ENCODE assay signal across 8 mouse cellular contexts in genomic region chr1:74544184-74544583, GRCm38 (mm10). TPM values are rescaled to one million over a fixed set of nuclear protein-coding genes. Genes with fewer than 3 reads are reported as not detected.
A peak's percentile ranks its signal among the peaks of the same experiment; 100 is the strongest.
DNase-seq lines count a peak whose midpoint lies in the region; ATAC-seq and TF ChIP-seq lines count a peak whose summit lies in the region.

Gene Usp37, minus strand, starts transcription at chr1:74544284.

- ATAC-seq in heart, embryonic 12.5 days (ENCODE audit: insufficient number of reproducible peaks, low FRiP score), result no peak
- ATAC-seq in G1E (ENCODE audit: extremely low read depth, insufficient number of reproducible peaks, low FRiP score, poor library complexity, severe bottlenecking), result no peak
- no peak for ATAC-seq in forebrain, embryonic 12.5 days (ENCODE audit: low FRiP score)
- no peak for ATAC-seq in stomach, embryonic 15.5 days (ENCODE audit: insufficient read depth, low FRiP score, low read depth)

- H3K4me3 ChIP-seq in heart, embryonic 12.5 days, result no peak within 1 kb of the TSS
- H3K4me3 ChIP-seq in G1E (ENCODE audit: low read depth, low read length), result no peak within 1 kb of the TSS
- H3K4me3 ChIP-seq in forebrain, embryonic 12.5 days (replicated peaks), result no peak within 1 kb of the TSS
- H3K4me3 ChIP-seq in stomach, embryonic 15.5 days (replicated peaks), result no peak within 1 kb of the TSS

- no peak for TF ChIP-seq CTCF in G1E (IDR thresholded peaks at IDR 0.05; ENCODE audit: low read depth, low read length)

- no peak for DNase-seq in heart, adult 8-10 months (ENCODE audit: low spot score)
- DNase-seq in G1E (ENCODE audit: low spot score), result no peak
- no peak for DNase-seq in left cerebral cortex, postnatal 25 days (ENCODE audit: low spot score in 2 of 2)
- no peak for DNase-seq in spleen, postnatal 36 days (ENCODE audit: low spot score in 2 of 2)
- no peak for DNase-seq in gastrocnemius, postnatal 36 days

- H3K27ac ChIP-seq in heart, embryonic 12.5 days (ENCODE audit: poor library complexity, severe bottlenecking), result no peak within 1 kb of the TSS
- H3K27ac ChIP-seq in forebrain, embryonic 12.5 days, result no peak within 1 kb of the TSS
- H3K27ac ChIP-seq in stomach, embryonic 15.5 days, result no peak within 1 kb of the TSS

- no peak within 1 kb of the TSS for H3K9ac ChIP-seq in heart, embryonic 12.5 days
- H3K9ac ChIP-seq in forebrain, embryonic 12.5 days, result 0 out of 2 replicates have a peak within 1 kb of the TSS, but pooled peaks have one; percentile 40
- H3K9ac ChIP-seq in stomach, embryonic 15.5 days, result no peak within 1 kb of the TSS

- H3K9me3 ChIP-seq in heart, embryonic 12.5 days (replicated peaks), result no peaks in the 10 kb centered on the region
- no peaks in the 10 kb centered on the region for H3K9me3 ChIP-seq in G1E (replicated peaks)
- no peaks in the 10 kb centered on the region for H3K9me3 ChIP-seq in forebrain, embryonic 12.5 days
- H3K9me3 ChIP-seq in stomach, embryonic 15.5 days, result no peaks in the 10 kb centered on the region

- H3K27me3 ChIP-seq in heart, embryonic 12.5 days (replicated peaks), result peaks cover 14% of the 10 kb centered on the region; the same call in 1 of the 2 replicates
- H3K27me3 ChIP-seq in G1E (ENCODE audit: insufficient read depth, low read length), result peaks cover 62% of the 10 kb centered on the region
- no peaks in the 10 kb centered on the region for H3K27me3 ChIP-seq in forebrain, embryonic 12.5 days
- no peaks in the 10 kb centered on the region for H3K27me3 ChIP-seq in stomach, embryonic 15.5 days (replicated peaks)

- H3K36me3 ChIP-seq in heart, embryonic 12.5 days, result no peaks in the 10 kb centered on the region
- H3K36me3 ChIP-seq in G1E (replicated peaks), result no peaks in the 10 kb centered on the region
- H3K36me3 ChIP-seq in forebrain, embryonic 12.5 days (replicated peaks), result no peaks in the 10 kb centered on the region
- H3K36me3 ChIP-seq in stomach, embryonic 15.5 days, result no peaks in the 10 kb centered on the region

- H3K4me2 ChIP-seq in heart, embryonic 12.5 days, result no peak within 1 kb of the TSS
- no peak within 1 kb of the TSS for H3K4me2 ChIP-seq in forebrain, embryonic 12.5 days
- H3K4me2 ChIP-seq in stomach, embryonic 15.5 days, result no peak within 1 kb of the TSS

- WGBS in heart, embryonic 12.5 days, result 81% methylated on average over 4 of the region's 4 CpGs
- WGBS in forebrain, embryonic 12.5 days, result 44% methylated on average over 4 of the region's 4 CpGs
- WGBS in stomach, embryonic 15.5 days, result 78% methylated on average over 4 of the region's 4 CpGs

- intact Hi-C loops in left cerebral cortex, postnatal 25 days (cut with DNase I), result no loop called here
- intact Hi-C loops in gastrocnemius, postnatal 36 days (cut with DNase I), result no loop called here

- peaks cover 6% of the 10 kb centered on the region for H3K4me1 ChIP-seq in heart, embryonic 12.5 days (replicated peaks)
- H3K4me1 ChIP-seq in G1E (ENCODE audit: insufficient read depth, low read depth, low read length), result no peaks in the 10 kb centered on the region
- H3K4me1 ChIP-seq in forebrain, embryonic 12.5 days, result peaks cover 17% of the 10 kb centered on the region
- no peaks in the 10 kb centered on the region for H3K4me1 ChIP-seq in stomach, embryonic 15.5 days

RNA-seq across cellular contexts. Expression of gene Usp37, which starts in this region (rescaled TPM):
- 24.7 and 26.8 TPM in 2 replicates for polyA plus RNA-seq in heart, embryonic 12.5 days (2016; fragmentation: Nextera tagmentation; extraction: Ambion mirVana)
- 1 to 10 TPM; 6.6 to 9.1 (median 8.3) TPM for total RNA-seq in heart, adult 8-10 months (2022)
- 112 and 117 TPM in 2 replicates for total RNA-seq in G1E (2014; fragmentation: Nextera tagmentation)
- 72.2 and 89.3 TPM in 2 replicates for total RNA-seq in G1E (2017)
- polyA plus RNA-seq in G1E (2012), result 2.9 and 9.7 TPM in 2 replicates
- polyA plus RNA-seq in forebrain, embryonic 12.5 days (2016; fragmentation: Nextera tagmentation; extraction: Ambion mirVana), result 44.2 and 48.1 TPM in 2 replicates
- 10 to 100 TPM; 23.2 to 27.0 TPM for total RNA-seq in left cerebral cortex, postnatal 25 days (2021)
- 24.1 and 26.6 TPM in 2 replicates for polyA plus RNA-seq in stomach, embryonic 15.5 days (2015; fragmentation: Nextera tagmentation; extraction: Ambion mirVana)
- total RNA-seq in gastrocnemius, postnatal 36 days (2021), result 1 to 10 TPM; 7.8 to 8.8 TPM
